Mouse (Mus musculus) liver, embryonic 14.5 days (tissue): Measurements from ENCODE around the gene Glrx3. TPM values are rescaled to one million over a fixed set of nuclear protein-coding genes. Genes with fewer than 3 reads are reported as not detected.

Experiments
- ATAC-seq: fragments of 200-750 bp; cut with Nextera tagmentation; 2 replicates; pipeline ENCODE4 v1.8.0; 2017; ENCODE audit warnings: moderate number of reproducible peaks, mild to moderate bottlenecking, moderate library complexity; ENCODE audit not compliant: insufficient read depth
- DNase-seq, 3 experiments: peaks; one replicate each; pipeline ENCODE4 v3.0.0-alpha.2; 2012 to 2013; ENCODE audit warnings: low read depth in 3 of 3, low spot score in 3 of 3
- H3K27ac ChIP-seq: fragments of 300-500 bp; sonication (generic); 2 replicates; pipeline ENCODE4 v1.5.1; 2014; ENCODE audit warnings: moderate library complexity, mild to moderate bottlenecking, control low read depth, inconsistent platforms
- H3K27me3 ChIP-seq: fragments of 300-500 bp; sonication (generic); 2 replicates; pipeline ENCODE4 v1.6.1; 2014; ENCODE audit warnings: mild to moderate bottlenecking, low read length, moderate library complexity; ENCODE audit not compliant: control insufficient read depth, insufficient read depth
- H3K36me3 ChIP-seq: fragments of 300-500 bp; sonication (generic); replicated peaks from 2 replicates; pipeline ENCODE4 v1.6.1; 2014; ENCODE audit warnings: low read depth; ENCODE audit not compliant: control insufficient read depth, insufficient read depth
- H3K4me1 ChIP-seq, 2 experiments: fragments of 200-500 bp in 1 of 2; fragments of 300-500 bp in 1 of 2; sonication (generic) in 1 of 2; replicated peaks; 2 replicates each; pipeline ENCODE4 v1.6.1; 2012 to 2014; ENCODE audit warnings: antibody characterized with exemption in 1 of 2, inconsistent platforms in 1 of 2, low read length in 1 of 2; ENCODE audit not compliant: control insufficient read depth in 2 of 2, insufficient read depth in 2 of 2
- H3K4me2 ChIP-seq: fragments of 300-500 bp; sonication (generic); 2 replicates; pipeline ENCODE4 v1.6.1; 2014; ENCODE audit warnings: low read depth, mild to moderate bottlenecking, control low read depth, moderate library complexity
- H3K4me3 ChIP-seq, 2 experiments: fragments of 200-500 bp in 1 of 2; fragments of 300-500 bp in 1 of 2; sonication (generic) in 1 of 2; 2 replicates each; pipeline ENCODE4 v1.5.1; 2012 to 2014; ENCODE audit warnings: low read depth in 2 of 2, low read length in 2 of 2, mild to moderate bottlenecking in 2 of 2, control low read depth in 1 of 2, inconsistent platforms in 1 of 2, moderate library complexity in 1 of 2; ENCODE audit not compliant: insufficient read depth in 1 of 2
- H3K9ac ChIP-seq: fragments of 300-500 bp; sonication (generic); replicated peaks from 2 replicates; pipeline ENCODE4 v1.6.1; 2014; ENCODE audit warnings: mild to moderate bottlenecking, control low read depth, moderate library complexity
- H3K9me3 ChIP-seq: fragments of 300-500 bp; sonication (generic); 2 replicates; pipeline ENCODE4 v1.6.1; 2016; ENCODE audit warnings: low read length, mixed read lengths; ENCODE audit not compliant: control insufficient read depth
- CTCF ChIP-seq: IDR thresholded peaks from 2 replicates; pipeline ENCODE4 v1.5.1; 2016; ENCODE audit warnings: antibody characterized with exemption, low read depth, control low read depth
- EP300 ChIP-seq: IDR thresholded peaks from 2 replicates; pipeline ENCODE4 v1.6.1; 2016; ENCODE audit warnings: antibody characterized with exemption, low read depth
- WGBS: fragments of 180-500 bp; shearing (Covaris S2); extraction: QIAGEN DNeasy Blood & Tissue Kit; methylation state at CpG from one replicate; pipeline ENCODE4 v1.1.7; 2014; ENCODE audit not compliant: insufficient replicate concordance; 5-methylcytosine and 5-hydroxymethylcytosine counted together
- polyA plus RNA-seq, 2 experiments: library from polyadenylated mRNA; depleted of rRNA in 1 of 2; stranded (reverse) in 1 of 2; unstranded in 1 of 2; fragments of >200 nt; fragmentation: Nextera tagmentation in 1 of 2; extraction: Ambion mirVana in 1 of 2; gene quantifications; 2 replicates each; pipeline versions ENCODE4 v1.2.1 to v1.2.3; 2012 to 2014

Glrx3 gene
- polyA plus RNA-seq, 2 experiments, result 41.8 to 113 TPM

DNA sequence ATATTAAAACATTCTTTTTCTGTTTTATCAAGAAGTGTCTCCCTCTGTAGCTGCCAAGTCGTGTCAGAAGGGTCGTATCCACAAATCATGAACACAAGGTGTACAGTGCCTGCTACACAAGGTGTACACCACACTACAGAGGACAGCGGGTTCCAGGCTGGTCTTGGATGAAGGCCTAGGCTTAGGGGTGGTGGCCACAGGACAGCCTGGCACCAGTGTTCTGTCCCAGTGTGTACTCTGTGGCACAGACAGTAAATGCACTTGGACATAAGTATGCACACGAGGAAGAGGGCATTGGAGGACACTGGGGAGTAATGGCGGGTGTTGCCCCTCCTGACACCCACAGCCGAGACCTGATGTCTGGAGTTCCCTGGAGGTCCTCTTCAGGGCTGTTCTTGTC is 34.7 kb downstream of the Glrx3 start:
- WGBS, result 62% methylated on average over 6 of the region's 6 CpGs
- no peak for TF ChIP-seq CTCF
- no peak for TF ChIP-seq EP300
- no peak overlapping the region for H3K4me3 ChIP-seq
- H3K9ac ChIP-seq, result no peak overlapping the region
- peak; percentile 28; the same call in 1 of the 2 replicates for ATAC-seq
- H3K27ac ChIP-seq, result no peak overlapping the region
- no peaks in the 10 kb centered on the region; the same call in none of the 2 replicates for H3K36me3 ChIP-seq
- no peak for DNase-seq
- H3K27me3 ChIP-seq, result no peaks in the 10 kb centered on the region
- no peak overlapping the region for H3K4me2 ChIP-seq
- no peaks in the 10 kb centered on the region for H3K4me1 ChIP-seq
- H3K9me3 ChIP-seq, result no peaks in the 10 kb centered on the region

DNA sequence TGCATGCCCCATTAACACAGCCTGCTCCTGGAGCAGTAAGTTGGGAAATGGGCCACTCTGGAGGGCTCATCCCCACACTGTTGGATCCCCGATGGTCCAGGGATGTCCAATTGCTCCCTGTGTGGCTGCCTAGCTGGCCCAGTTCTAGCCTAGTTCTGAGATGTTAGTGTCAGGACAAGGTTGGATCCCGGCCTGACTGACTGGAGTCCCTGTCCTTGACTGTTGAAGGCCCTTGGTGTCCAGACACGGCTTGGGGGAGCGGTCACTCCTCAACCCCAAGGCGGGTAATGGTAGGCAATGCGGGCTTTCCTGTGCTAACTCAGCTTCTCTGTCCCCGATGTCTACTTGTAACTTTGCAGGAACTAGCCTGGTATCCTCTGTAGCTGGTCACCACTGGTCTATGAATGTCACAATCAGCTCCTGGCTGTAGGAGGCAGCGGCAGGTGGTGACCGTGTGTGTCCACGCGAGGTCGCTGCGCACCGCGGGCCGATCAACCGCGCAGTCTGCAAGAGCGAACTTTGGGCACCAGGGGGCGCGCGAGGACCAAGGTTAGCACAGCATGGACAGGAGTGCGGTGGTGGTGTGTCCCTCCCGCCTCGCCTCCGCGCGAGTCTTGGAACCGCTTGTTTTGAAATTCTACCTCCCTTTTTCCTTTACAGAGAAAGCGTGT is 40.7 kb downstream of the Glrx3 start:
- no peak overlapping the region for H3K4me3 ChIP-seq
- no peaks in the 10 kb centered on the region for H3K9me3 ChIP-seq
- DNase-seq (peak; percentile 60 to 72 (median 60)), ATAC-seq (peak; percentile 84)
- TF ChIP-seq CTCF (peak; percentile 100), EP300 (no peak)
- peaks cover 0 to 5% of the 10 kb centered on the region in 2 experiments; a peak in 1 of 4 replicates for H3K4me1 ChIP-seq
- WGBS, result 10% methylated on average over 30 of the region's 30 CpGs
- H3K27ac ChIP-seq, result no peak overlapping the region
- H3K9ac ChIP-seq, result no peak overlapping the region
- no peak overlapping the region for H3K4me2 ChIP-seq
- H3K27me3 ChIP-seq, result no peaks in the 10 kb centered on the region
- H3K36me3 ChIP-seq, result no peaks in the 10 kb centered on the region

DNA sequence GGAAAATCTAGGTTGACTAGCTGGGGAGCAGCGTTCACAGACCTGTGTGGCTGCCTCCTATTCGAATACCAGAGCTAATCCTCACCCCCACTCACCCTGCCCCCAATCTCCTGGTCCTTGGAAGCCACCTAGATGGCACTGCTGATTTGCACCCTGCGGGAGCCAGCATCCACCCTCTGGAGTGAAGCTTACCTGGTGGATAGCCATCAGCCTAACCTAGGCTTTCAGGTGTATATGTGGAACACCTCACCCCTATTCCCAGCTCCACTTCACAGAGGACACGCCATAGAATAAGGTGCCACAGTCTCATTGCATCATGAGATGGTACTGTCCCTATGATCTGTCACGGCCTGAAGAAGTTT is 41.2 kb downstream of the Glrx3 start:
- DNase-seq, result no peak
- H3K27ac ChIP-seq, result no peak overlapping the region
- H3K36me3 ChIP-seq, result no peaks in the 10 kb centered on the region
- no peak for TF ChIP-seq CTCF
- TF ChIP-seq EP300, result no peak
- peak; percentile 26; the same call in 1 of the 2 replicates for ATAC-seq
- 20% methylated on average over 5 of the region's 5 CpGs for WGBS
- peaks cover 0 to 5% of the 10 kb centered on the region in 2 experiments; a peak in 1 of 4 replicates for H3K4me1 ChIP-seq
- H3K9me3 ChIP-seq, result no peaks in the 10 kb centered on the region
- no peaks in the 10 kb centered on the region for H3K27me3 ChIP-seq
- H3K9ac ChIP-seq, result no peak overlapping the region
- H3K4me2 ChIP-seq, result no peak overlapping the region
- no peak overlapping the region for H3K4me3 ChIP-seq

DNA sequence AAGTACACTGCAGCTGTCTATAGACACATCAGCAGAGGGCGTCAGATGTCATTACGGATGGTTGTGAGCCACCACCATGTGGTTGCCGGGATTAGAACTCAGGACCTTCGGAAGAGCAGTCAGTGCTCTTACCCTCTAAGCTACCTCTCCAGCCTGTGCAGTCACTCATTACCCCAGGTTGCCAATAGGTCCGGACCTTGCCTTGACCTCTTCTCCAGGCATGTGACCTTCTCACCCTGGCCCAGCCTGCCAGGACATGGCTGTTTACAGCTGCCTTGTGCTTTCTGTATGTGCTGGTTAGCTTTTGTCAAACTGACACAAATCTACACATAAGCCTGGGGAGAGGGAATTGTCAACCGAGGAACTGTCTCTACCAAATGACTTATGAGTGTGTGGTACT is 43.4 kb downstream of the Glrx3 start:
- Histone ChIP-seq H3K9ac (no peak overlapping the region), H3K4me3 (no peak overlapping the region), H3K27ac (no peak overlapping the region), H3K4me1 (peaks cover 0 to 5% of the 10 kb centered on the region in 2 experiments; a peak in 1 of 4 replicates), H3K4me2 (no peak overlapping the region), H3K9me3 (no peaks in the 10 kb centered on the region), H3K36me3 (no peaks in the 10 kb centered on the region), H3K27me3 (no peaks in the 10 kb centered on the region)
- no peak for DNase-seq
- no peak for ATAC-seq
- TF ChIP-seq EP300 (no peak), CTCF (no peak)
- 63% methylated on average over 6 of the region's 6 CpGs for WGBS

DNA sequence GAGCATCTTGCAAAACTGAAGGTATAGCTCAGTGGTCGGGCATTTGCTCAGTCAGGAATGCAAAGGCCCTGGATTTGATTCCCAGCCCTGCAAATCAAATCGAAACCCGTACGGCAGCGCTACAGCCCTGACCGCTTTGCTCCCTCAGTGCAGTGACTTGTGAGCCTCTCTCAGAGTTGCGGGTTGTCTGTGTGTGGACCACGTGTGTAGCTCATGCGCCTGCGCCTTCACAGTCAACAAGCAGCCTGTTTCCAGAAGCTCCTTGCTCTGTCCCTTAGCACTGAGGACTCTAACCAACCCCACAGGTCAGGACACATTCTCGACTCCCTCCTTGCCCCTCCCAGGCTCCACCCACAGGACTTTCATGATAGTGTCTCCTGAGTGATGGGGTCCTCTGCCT is 46.6 kb downstream of the Glrx3 start:
- Histone ChIP-seq H3K4me3 (no peak overlapping the region), H3K27me3 (no peaks in the 10 kb centered on the region), H3K4me2 (no peak overlapping the region), H3K9me3 (no peaks in the 10 kb centered on the region), H3K9ac (no peak overlapping the region), H3K27ac (no peak overlapping the region), H3K4me1 (no peaks in the 10 kb centered on the region), H3K36me3 (no peaks in the 10 kb centered on the region)
- DNase-seq, result no peak
- no peak for TF ChIP-seq EP300
- no peak for TF ChIP-seq CTCF
- no peak for ATAC-seq
- WGBS, result 75% methylated on average over 11 of the region's 11 CpGs
